Mouse (Mus musculus) embryonic facial prominence, embryonic 10.5 days (tissue): ENCODE results near the gene Capza1. TPM values are rescaled to one million over a fixed set of nuclear protein-coding genes. Genes with fewer than 3 reads are reported as not detected.

Experiments
- DNase-seq: peaks from one replicate; pipeline ENCODE4 v3.0.0-alpha.2; 2017; ENCODE audit warnings: low spot score
- H3K27ac ChIP-seq: fragments of 300-500 bp; sonication (generic); replicated peaks from 2 replicates; pipeline ENCODE4 v1.5.1; 2016; ENCODE audit warnings: mild to moderate bottlenecking
- H3K27me3 ChIP-seq: fragments of 300-500 bp; sonication (generic); replicated peaks from 2 replicates; pipeline ENCODE4 v1.6.1; 2016; ENCODE audit warnings: low read depth, mild to moderate bottlenecking; ENCODE audit not compliant: poor library complexity, severe bottlenecking
- H3K36me3 ChIP-seq: fragments of 300-500 bp; sonication (generic); replicated peaks from 2 replicates; pipeline ENCODE4 v1.6.1; 2016; ENCODE audit warnings: mild to moderate bottlenecking, moderate library complexity
- H3K4me1 ChIP-seq: fragments of 300-500 bp; sonication (generic); 2 replicates; pipeline ENCODE4 v1.6.1; 2016
- H3K4me3 ChIP-seq: fragments of 300-500 bp; sonication (generic); 2 replicates; pipeline ENCODE4 v1.5.1; 2016; ENCODE audit warnings: mild to moderate bottlenecking, moderate library complexity
- H3K9me3 ChIP-seq: fragments of 300-500 bp; sonication (generic); 2 replicates; pipeline ENCODE4 v1.6.1; 2016; ENCODE audit warnings: mild to moderate bottlenecking
- WGBS: fragments of 180-500 bp; shearing (Covaris S2); methylation state at CpG from one replicate; pipeline ENCODE4 v1.1.7; 2016; 5-methylcytosine and 5-hydroxymethylcytosine counted together
- polyA plus RNA-seq: library from polyadenylated mRNA; unstranded; fragments of >200 nt; fragmentation: Nextera tagmentation; extraction: Ambion mirVana; gene quantifications from 2 replicates; pipeline ENCODE4 v1.2.1, GENCODE M21; 2016

The Capza1 gene
- polyA plus RNA-seq, 1 experiment from 2014 or later = 191 TPM

DNA sequence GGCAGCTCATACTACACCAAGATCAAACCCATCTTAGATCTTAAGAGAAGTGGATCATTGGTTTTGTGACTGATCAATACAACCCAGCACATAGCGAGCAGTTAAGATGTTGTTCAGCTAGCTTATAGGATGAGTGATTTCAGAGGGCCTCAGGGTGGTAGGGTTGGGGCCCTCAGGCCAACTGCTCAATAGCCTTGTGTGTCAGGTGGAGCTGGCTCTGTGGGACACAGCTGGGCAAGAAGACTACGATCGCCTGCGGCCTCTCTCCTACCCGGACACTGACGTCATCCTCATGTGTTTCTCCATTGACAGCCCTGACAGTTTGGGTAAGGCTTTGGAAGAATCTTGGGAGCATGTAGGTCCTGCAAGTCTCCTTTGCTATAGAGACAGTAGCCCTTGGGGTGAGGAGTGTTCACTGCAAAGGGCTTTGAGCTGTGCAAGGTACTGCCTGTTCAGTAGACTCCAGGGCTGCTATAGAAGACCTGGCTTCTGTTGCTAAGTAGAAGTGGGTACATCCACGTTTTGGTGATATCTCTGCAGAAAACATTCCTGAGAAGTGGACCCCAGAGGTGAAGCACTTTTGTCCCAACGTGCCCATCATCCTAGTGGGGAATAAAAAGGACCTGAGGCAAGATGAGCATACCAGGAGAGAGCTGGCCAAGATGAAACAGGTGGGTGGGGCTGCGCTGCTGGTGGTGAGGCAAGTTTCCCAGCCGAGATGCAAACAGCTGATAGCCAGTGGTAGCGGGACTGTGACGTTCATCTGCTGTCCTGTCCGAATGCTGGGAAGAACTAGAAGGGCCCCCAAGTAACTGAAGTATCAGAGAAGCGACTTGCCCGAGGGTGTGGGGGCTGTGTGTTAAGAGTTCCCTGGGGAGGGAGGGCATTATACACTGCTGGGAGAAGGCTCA, 71.7 kb downstream of the Capza1 start:
- peaks cover 82% of the 10 kb centered on the region for H3K4me1 ChIP-seq
- H3K9me3 ChIP-seq = no peaks in the 10 kb centered on the region
- peaks cover 4% of the 10 kb centered on the region for H3K27me3 ChIP-seq
- WGBS = 74% methylated on average over 15 of the region's 15 CpGs
- no peak overlapping the region for H3K27ac ChIP-seq
- H3K36me3 ChIP-seq = peaks cover 64% of the 10 kb centered on the region
- no peak overlapping the region for H3K4me3 ChIP-seq
- DNase-seq = no peak

- 92% methylated on average over 8 of the region's 8 CpGs for WGBS
- H3K27ac ChIP-seq = peak overlapping the region; percentile 90; the same call in 1 of the 2 replicates
- peaks cover 82% of the 10 kb centered on the region for H3K4me1 ChIP-seq
Measured at GRCm38 (mm10) chr3:104791671-104792070, 72.6 kb downstream of the Capza1 start.

GRCm38 (mm10) chr3:104791017-104791416, 73.3 kb downstream of the Capza1 start:
- H3K27ac ChIP-seq = peak overlapping the region; percentile 90
- WGBS = 14% methylated on average over 4 of the region's 4 CpGs
- H3K4me1 ChIP-seq = peaks cover 78% of the 10 kb centered on the region

More at GRCm38 (mm10) chr3:104791671-104792070, 72.6 kb downstream of the Capza1 start:
- H3K9me3 ChIP-seq = no peaks in the 10 kb centered on the region
- H3K36me3 ChIP-seq = peaks cover 55% of the 10 kb centered on the region
- H3K27me3 ChIP-seq = peaks cover 10% of the 10 kb centered on the region
- H3K4me3 ChIP-seq = peak overlapping the region; percentile 71; the same call in 1 of the 2 replicates
- no peak for DNase-seq

GRCm38 (mm10) chr3:104790401-104790937, 73.8 kb downstream of the Capza1 start:
- Histone ChIP-seq H3K9me3 (no peaks in the 10 kb centered on the region), H3K36me3 (peaks cover 43% of the 10 kb centered on the region), H3K27me3 (peaks cover 20% of the 10 kb centered on the region), H3K27ac (peak overlapping the region; percentile 90), H3K4me3 (peak overlapping the region; percentile 71), H3K4me1 (peaks cover 72% of the 10 kb centered on the region)
- WGBS = 14% methylated on average over 6 of the region's 6 CpGs
- peak; percentile 78 for DNase-seq

More at GRCm38 (mm10) chr3:104791017-104791416, 73.3 kb downstream of the Capza1 start:
- H3K27me3 ChIP-seq = peaks cover 15% of the 10 kb centered on the region
- H3K36me3 ChIP-seq = peaks cover 48% of the 10 kb centered on the region
- H3K4me3 ChIP-seq = peak overlapping the region; percentile 71
- no peak for DNase-seq
- no peaks in the 10 kb centered on the region for H3K9me3 ChIP-seq

DNA sequence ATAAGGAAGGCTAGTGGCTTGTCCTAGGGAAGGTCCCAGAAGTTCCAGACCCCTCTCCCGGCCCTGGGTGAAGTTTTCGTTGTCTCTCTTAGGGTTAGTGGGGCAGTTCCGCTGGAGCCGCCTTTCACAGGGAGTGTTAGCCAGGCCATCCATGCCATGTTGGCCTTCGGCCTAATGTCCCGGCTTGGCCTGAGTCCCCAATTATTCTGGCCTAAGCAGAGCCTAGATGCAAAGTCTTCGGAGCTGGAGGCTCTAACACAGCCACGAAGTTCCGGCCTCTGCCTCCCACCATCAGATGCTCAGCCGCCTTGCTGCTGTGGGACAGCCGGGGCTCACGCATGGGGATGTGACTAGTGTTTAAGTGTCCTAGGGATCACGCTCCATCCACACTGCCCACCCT, 74.5 kb downstream of the Capza1 start:
- 32% methylated on average over 13 of the region's 13 CpGs for WGBS
- H3K27me3 ChIP-seq = peaks cover 27% of the 10 kb centered on the region
- peak overlapping the region; percentile 71 for H3K4me3 ChIP-seq
- peak overlapping the region; percentile 90 for H3K27ac ChIP-seq
- peak; percentile 50 for DNase-seq
- peaks cover 66% of the 10 kb centered on the region for H3K4me1 ChIP-seq
- peaks cover 36% of the 10 kb centered on the region for H3K36me3 ChIP-seq
- no peaks in the 10 kb centered on the region for H3K9me3 ChIP-seq

DNA sequence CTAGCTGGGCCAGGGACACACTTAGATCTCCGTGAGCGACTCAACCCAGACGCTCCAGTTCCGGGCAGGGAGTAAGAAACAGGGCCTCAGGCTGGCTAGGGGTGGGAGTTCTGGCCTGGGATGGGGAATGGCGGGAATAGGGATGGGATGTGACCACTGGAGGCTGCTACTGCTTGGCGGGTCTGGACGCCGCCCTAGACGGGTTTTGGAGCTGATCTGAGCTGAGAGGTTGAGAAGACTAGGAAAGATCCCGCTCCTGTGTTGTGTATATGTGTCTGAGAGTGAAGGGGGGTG, 75.0 kb downstream of the Capza1 start:
- H3K9me3 ChIP-seq = no peaks in the 10 kb centered on the region
- peak overlapping the region; percentile 90 for H3K27ac ChIP-seq
- DNase-seq = no peak
- peaks cover 60% of the 10 kb centered on the region for H3K4me1 ChIP-seq
- H3K27me3 ChIP-seq = peaks cover 32% of the 10 kb centered on the region
- peaks cover 32% of the 10 kb centered on the region for H3K36me3 ChIP-seq
- WGBS = 1% methylated on average over 10 of the region's 10 CpGs
- peak overlapping the region; percentile 71 for H3K4me3 ChIP-seq

- peak overlapping the region; percentile 90 for H3K27ac ChIP-seq
- under 1% methylated on average over 52 of the region's 52 CpGs for WGBS
- H3K36me3 ChIP-seq = peaks cover 27% of the 10 kb centered on the region
- peaks cover 38% of the 10 kb centered on the region for H3K27me3 ChIP-seq
- DNase-seq = peak; percentile 90
- H3K4me3 ChIP-seq = peak overlapping the region; percentile 71
- no peaks in the 10 kb centered on the region for H3K9me3 ChIP-seq
- H3K4me1 ChIP-seq = peaks cover 58% of the 10 kb centered on the region
Measured at GRCm38 (mm10) chr3:104788561-104789311, 75.6 kb downstream of the Capza1 start.

GRCm38 (mm10) chr3:104788075-104788474, 76.2 kb downstream of the Capza1 start, which contains the start of gene Rhoc:
Gene Rhoc, plus strand, starts transcription at chr3:104788375.
- H3K36me3 ChIP-seq = peaks cover 20% of the 10 kb centered on the region
- H3K4me1 ChIP-seq = peaks cover 51% of the 10 kb centered on the region
- H3K27me3 ChIP-seq = peaks cover 44% of the 10 kb centered on the region
- no peaks in the 10 kb centered on the region for H3K9me3 ChIP-seq
- no peak for DNase-seq
- 33% methylated on average over 3 of the region's 3 CpGs for WGBS
- H3K4me3 ChIP-seq = peak within 1 kb of the TSS; percentile 71
- H3K27ac ChIP-seq = peak within 1 kb of the TSS; percentile 90

DNA sequence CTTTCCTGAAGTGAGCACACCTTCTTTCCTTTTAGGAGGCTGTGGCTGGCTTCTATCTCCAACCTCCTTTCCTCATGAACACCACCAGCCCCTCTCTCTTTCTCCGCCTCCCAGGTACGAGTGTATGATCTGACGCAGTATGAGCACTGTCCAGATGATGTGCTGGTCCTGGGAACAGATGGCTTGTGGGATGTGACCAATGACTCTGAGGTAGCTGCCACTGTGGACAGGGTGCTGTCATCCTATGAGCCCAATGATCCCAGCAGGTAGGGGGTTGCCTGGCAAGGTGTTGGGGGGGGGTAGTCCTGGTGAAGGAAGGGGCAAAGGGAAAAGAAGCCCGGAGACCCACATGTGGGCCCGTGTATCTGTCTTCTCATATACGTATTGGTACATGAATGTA, 79.0 kb downstream of the Capza1 start:
- Histone ChIP-seq H3K27ac (no peak overlapping the region), H3K4me1 (peaks cover 46% of the 10 kb centered on the region), H3K9me3 (no peaks in the 10 kb centered on the region), H3K4me3 (no peak overlapping the region), H3K27me3 (peaks cover 72% of the 10 kb centered on the region), H3K36me3 (no peaks in the 10 kb centered on the region)
- WGBS = 89% methylated on average over 6 of the region's 6 CpGs
- no peak for DNase-seq

GRCm38 (mm10) chr3:104783971-104784500, 80.3 kb downstream of the Capza1 start:
- peaks cover 85% of the 10 kb centered on the region for H3K27me3 ChIP-seq
- H3K27ac ChIP-seq = no peak overlapping the region
- no peak for DNase-seq

DNA sequence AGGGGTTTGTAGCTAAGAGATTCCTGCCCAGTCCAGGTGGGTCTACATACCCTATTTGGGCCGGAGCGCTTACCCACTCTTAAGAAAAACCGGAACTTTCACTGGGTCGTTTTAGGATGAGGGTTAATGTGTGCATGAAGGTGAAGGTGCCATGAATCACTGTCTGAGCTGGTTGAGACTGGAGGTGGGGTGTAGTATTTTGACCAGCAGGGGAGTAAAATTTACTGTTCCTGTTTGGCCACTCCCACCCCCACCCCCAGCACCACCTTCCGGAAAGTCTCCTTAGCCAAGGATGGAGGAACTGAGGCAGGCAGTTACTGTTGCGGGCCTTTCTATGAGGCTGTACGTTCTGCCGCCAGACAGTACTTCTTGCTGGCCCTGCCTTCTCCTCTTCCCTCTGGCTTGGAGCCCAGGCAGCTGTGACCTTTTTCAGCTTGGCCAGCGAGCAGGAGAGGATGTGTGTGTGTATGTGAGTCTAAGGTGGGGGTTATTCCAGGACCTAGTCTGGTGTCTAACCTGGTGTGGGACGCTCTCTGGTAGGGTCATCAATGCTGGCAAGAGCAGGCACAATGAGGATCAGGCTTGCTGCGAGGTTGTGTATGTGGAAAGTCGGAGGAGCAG, 82.1 kb downstream of the Capza1 start:
- Histone ChIP-seq H3K27me3 (peaks cover 95% of the 10 kb centered on the region), H3K27ac (no peak overlapping the region), H3K4me3 (peak overlapping the region; percentile 64), H3K4me1 (peaks cover 27% of the 10 kb centered on the region), H3K9me3 (no peaks in the 10 kb centered on the region), H3K36me3 (no peaks in the 10 kb centered on the region)
- 12% methylated on average over 12 of the region's 12 CpGs for WGBS
- no peak for DNase-seq

More at GRCm38 (mm10) chr3:104783971-104784500, 80.3 kb downstream of the Capza1 start:
- Histone ChIP-seq H3K9me3 (no peaks in the 10 kb centered on the region), H3K4me3 (no peak overlapping the region), H3K4me1 (peaks cover 33% of the 10 kb centered on the region), H3K36me3 (no peaks in the 10 kb centered on the region)
- WGBS = 38% methylated on average over 14 of the region's 14 CpGs

DNA sequence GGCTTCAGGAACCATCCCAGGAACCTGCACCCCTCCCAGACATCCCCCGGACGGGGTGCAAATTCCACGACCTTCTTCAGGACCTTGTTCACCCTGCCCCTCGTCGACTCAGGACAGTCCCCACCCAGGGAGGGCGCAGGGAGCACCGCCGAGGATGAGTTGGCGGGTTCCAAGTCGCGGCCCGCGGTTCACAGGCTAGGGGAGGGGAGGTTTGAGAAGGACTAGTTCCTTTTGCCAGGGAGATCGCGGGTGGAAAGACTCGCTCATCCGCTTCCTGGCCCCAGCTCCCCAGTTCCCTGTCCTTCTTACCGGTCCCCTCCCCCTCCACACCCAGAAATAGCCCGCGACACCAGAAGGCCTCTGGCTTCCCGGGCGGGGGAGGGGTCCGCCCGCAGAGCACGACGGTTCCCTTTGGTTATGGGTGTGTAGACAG, 82.8 kb downstream of the Capza1 start, which contains the start of gene Fam19a3:
TSS of gene Fam19a3 (minus strand) at position 370 of the 433 bp plus-strand sequence.
- Histone ChIP-seq H3K36me3 (no peaks in the 10 kb centered on the region), H3K27me3 (peaks cover 100% of the 10 kb centered on the region), H3K27ac (no peak within 1 kb of the TSS; the same call in 1 of the 2 replicates), H3K9me3 (no peaks in the 10 kb centered on the region), H3K4me1 (peaks cover 31% of the 10 kb centered on the region), H3K4me3 (peak within 1 kb of the TSS; percentile 64)
- under 1% methylated on average over 26 of the region's 26 CpGs for WGBS
- peak; percentile 39 for DNase-seq
